Mouse (Mus musculus) stomach, embryonic 15.5 days (tissue): ENCODE data around the gene St3gal3. TPM values are rescaled to one million over a fixed set of nuclear protein-coding genes. Genes with fewer than 3 reads are reported as not detected.

Experiments used
- ATAC-seq: fragments of 200-750 bp; cut with Nextera tagmentation; 2 replicates; pipeline ENCODE4 v1.8.0; 2017; ENCODE audit warnings: low read depth, moderate number of reproducible peaks, moderate TSS enrichment; ENCODE audit not compliant: insufficient read depth, low FRiP score
- H3K27ac ChIP-seq: fragments of 300-500 bp; sonication (generic); 2 replicates; pipeline ENCODE4 v1.5.1; 2015; ENCODE audit warnings: mild to moderate bottlenecking, inconsistent platforms
- H3K27me3 ChIP-seq: fragments of 300-500 bp; sonication (generic); replicated peaks from 2 replicates; pipeline ENCODE4 v1.6.1; 2015; ENCODE audit warnings: inconsistent platforms
- H3K36me3 ChIP-seq: fragments of 300-500 bp; sonication (generic); 2 replicates; pipeline ENCODE4 v1.6.1; 2015; ENCODE audit warnings: inconsistent platforms
- H3K4me1 ChIP-seq: fragments of 300-500 bp; sonication (generic); 2 replicates; pipeline ENCODE4 v1.6.1; 2015; ENCODE audit warnings: inconsistent platforms
- H3K4me2 ChIP-seq: fragments of 300-500 bp; sonication (generic); 2 replicates; pipeline ENCODE4 v1.6.1; 2015; ENCODE audit warnings: mild to moderate bottlenecking, inconsistent platforms
- H3K4me3 ChIP-seq: fragments of 300-500 bp; sonication (generic); replicated peaks from 2 replicates; pipeline ENCODE4 v1.5.1; 2015; ENCODE audit warnings: inconsistent platforms
- H3K9ac ChIP-seq: fragments of 300-500 bp; sonication (generic); 2 replicates; pipeline ENCODE4 v1.6.1; 2015; ENCODE audit warnings: inconsistent platforms
- H3K9me3 ChIP-seq: fragments of 300-500 bp; sonication (generic); 2 replicates; pipeline ENCODE4 v1.6.1; 2016; ENCODE audit warnings: inconsistent platforms
- WGBS: fragments of 180-500 bp; shearing (Covaris S2); methylation state at CpG from one replicate; pipeline ENCODE4 v1.1.7; 2015; 5-methylcytosine and 5-hydroxymethylcytosine counted together
- polyA plus RNA-seq: library from polyadenylated mRNA; unstranded; fragments of >200 nt; fragmentation: Nextera tagmentation; extraction: Ambion mirVana; gene quantifications from 2 replicates; pipeline ENCODE4 v1.2.1, GENCODE M21; 2015

The St3gal3 gene
- polyA plus RNA-seq, 1 experiment from 2014 or later: 6.4 TPM

GRCm38 (mm10) chr4:118152020-118152785, 17.5 kb upstream of the St3gal3 start:
- Histone ChIP-seq H3K4me1 (no peaks in the 10 kb centered on the region), H3K36me3 (peaks cover 74% of the 10 kb centered on the region), H3K27me3 (no peaks in the 10 kb centered on the region), H3K4me2 (no peak overlapping the region), H3K9me3 (no peaks in the 10 kb centered on the region), H3K27ac (no peak overlapping the region), H3K9ac (no peak overlapping the region), H3K4me3 (no peak overlapping the region)
- no peak for ATAC-seq
- WGBS: 93% methylated on average over 17 of the region's 17 CpGs

- H3K9me3 ChIP-seq: no peaks in the 10 kb centered on the region
- WGBS: 96% methylated on average over 7 of the region's 7 CpGs
- no peak overlapping the region for H3K27ac ChIP-seq
- H3K36me3 ChIP-seq: peaks cover 80% of the 10 kb centered on the region
- no peaks in the 10 kb centered on the region for H3K27me3 ChIP-seq
- no peak overlapping the region for H3K9ac ChIP-seq
- no peak overlapping the region for H3K4me2 ChIP-seq
- H3K4me1 ChIP-seq: no peaks in the 10 kb centered on the region
- H3K4me3 ChIP-seq: no peak overlapping the region
- ATAC-seq: no peak
Measured at GRCm38 (mm10) chr4:118150804-118151203, 16.1 kb upstream of the St3gal3 start.

GRCm38 (mm10) chr4:118149956-118150680, 15.4 kb upstream of the St3gal3 start:
- Histone ChIP-seq H3K4me1 (no peaks in the 10 kb centered on the region), H3K27me3 (no peaks in the 10 kb centered on the region), H3K9ac (no peak overlapping the region), H3K4me3 (no peak overlapping the region), H3K9me3 (no peaks in the 10 kb centered on the region), H3K27ac (no peak overlapping the region), H3K36me3 (peaks cover 80% of the 10 kb centered on the region), H3K4me2 (no peak overlapping the region)
- WGBS: 83% methylated on average over 14 of the region's 14 CpGs
- ATAC-seq: no peak

- Histone ChIP-seq H3K4me3 (no peak overlapping the region), H3K27me3 (no peaks in the 10 kb centered on the region), H3K4me2 (no peak overlapping the region), H3K36me3 (peaks cover 89% of the 10 kb centered on the region), H3K27ac (no peak overlapping the region), H3K9ac (no peak overlapping the region), H3K4me1 (no peaks in the 10 kb centered on the region), H3K9me3 (no peaks in the 10 kb centered on the region)
- WGBS: 87% methylated on average over 10 of the region's 10 CpGs
- ATAC-seq: no peak
Measured at GRCm38 (mm10) chr4:118149055-118149576, 14.4 kb upstream of the St3gal3 start.

- no peak overlapping the region for H3K4me3 ChIP-seq
- H3K4me1 ChIP-seq: no peaks in the 10 kb centered on the region
- no peak overlapping the region for H3K9ac ChIP-seq
- ATAC-seq: no peak
- H3K36me3 ChIP-seq: peaks cover 92% of the 10 kb centered on the region
- H3K4me2 ChIP-seq: no peak overlapping the region
- H3K27ac ChIP-seq: no peak overlapping the region
- no peaks in the 10 kb centered on the region for H3K27me3 ChIP-seq
- 52% methylated on average over 10 of the region's 10 CpGs for WGBS
- no peaks in the 10 kb centered on the region for H3K9me3 ChIP-seq
Measured at GRCm38 (mm10) chr4:118148317-118148687, 13.6 kb upstream of the St3gal3 start.

- no peaks in the 10 kb centered on the region for H3K9me3 ChIP-seq
- ATAC-seq: no peak
- H3K4me1 ChIP-seq: no peaks in the 10 kb centered on the region
- no peaks in the 10 kb centered on the region for H3K27me3 ChIP-seq
- no peak overlapping the region for H3K4me3 ChIP-seq
- H3K36me3 ChIP-seq: peaks cover 90% of the 10 kb centered on the region
- WGBS: 86% methylated on average over 19 of the region's 19 CpGs
- no peak overlapping the region for H3K27ac ChIP-seq
- H3K4me2 ChIP-seq: no peak overlapping the region
- H3K9ac ChIP-seq: no peak overlapping the region
Measured at GRCm38 (mm10) chr4:118147547-118148316, 13.0 kb upstream of the St3gal3 start.

GRCm38 (mm10) chr4:118147090-118147489, 12.4 kb upstream of the St3gal3 start:
- Histone ChIP-seq H3K27ac (no peak overlapping the region), H3K4me3 (no peak overlapping the region), H3K9ac (no peak overlapping the region), H3K27me3 (no peaks in the 10 kb centered on the region), H3K4me1 (no peaks in the 10 kb centered on the region), H3K36me3 (peaks cover 89% of the 10 kb centered on the region), H3K9me3 (no peaks in the 10 kb centered on the region), H3K4me2 (no peak overlapping the region)
- ATAC-seq: no peak
- WGBS: 84% methylated on average over 10 of the region's 10 CpGs

- no peak overlapping the region for H3K4me2 ChIP-seq
- 79% methylated on average over 9 of the region's 9 CpGs for WGBS
- H3K9ac ChIP-seq: no peak overlapping the region
- no peak overlapping the region for H3K4me3 ChIP-seq
- ATAC-seq: no peak
- no peaks in the 10 kb centered on the region for H3K4me1 ChIP-seq
- peaks cover 81% of the 10 kb centered on the region for H3K36me3 ChIP-seq
- H3K27me3 ChIP-seq: no peaks in the 10 kb centered on the region
- H3K9me3 ChIP-seq: no peaks in the 10 kb centered on the region
- H3K27ac ChIP-seq: no peak overlapping the region
Measured at GRCm38 (mm10) chr4:118144324-118144723, 9.6 kb upstream of the St3gal3 start.

- Histone ChIP-seq H3K27ac (no peak overlapping the region), H3K9ac (no peak overlapping the region), H3K4me3 (no peak overlapping the region), H3K9me3 (no peaks in the 10 kb centered on the region), H3K27me3 (no peaks in the 10 kb centered on the region), H3K4me2 (no peak overlapping the region), H3K4me1 (no peaks in the 10 kb centered on the region), H3K36me3 (peaks cover 79% of the 10 kb centered on the region)
- ATAC-seq: no peak
- WGBS: 88% methylated on average over 7 of the region's 7 CpGs
Measured at GRCm38 (mm10) chr4:118143679-118144078, 9.0 kb upstream of the St3gal3 start.

GRCm38 (mm10) chr4:118141511-118141910, 6.8 kb upstream of the St3gal3 start:
- Histone ChIP-seq H3K27ac (no peak overlapping the region), H3K4me1 (no peaks in the 10 kb centered on the region), H3K27me3 (no peaks in the 10 kb centered on the region), H3K9ac (no peak overlapping the region), H3K4me3 (no peak overlapping the region), H3K9me3 (no peaks in the 10 kb centered on the region), H3K36me3 (peaks cover 76% of the 10 kb centered on the region), H3K4me2 (no peak overlapping the region)
- WGBS: 92% methylated on average over 5 of the region's 5 CpGs
- ATAC-seq: no peak

GRCm38 (mm10) chr4:118138891-118139290, 4.2 kb upstream of the St3gal3 start:
- Histone ChIP-seq H3K9me3 (no peaks in the 10 kb centered on the region), H3K4me2 (no peak overlapping the region), H3K27me3 (no peaks in the 10 kb centered on the region), H3K9ac (no peak overlapping the region), H3K36me3 (peaks cover 55% of the 10 kb centered on the region), H3K27ac (no peak overlapping the region), H3K4me3 (no peak overlapping the region), H3K4me1 (0 out of 2 replicates have a peak, but pooled peaks cover 6% of the 10 kb centered on the region)
- ATAC-seq: no peak
- WGBS: 62% methylated on average over 5 of the region's 5 CpGs
